Mouse (Mus musculus): Measurements from ENCODE around the gene Ank2.

GRCm38 (mm10) chr3:127544610-127545121, 45.5 kb upstream of the Ank2 start:
- no peak for TF ChIP-seq CTCF (IDR thresholded peaks at IDR 0.05)
- TF ChIP-seq EP300 (IDR thresholded peaks at IDR 0.05): no peak

Measured in lung, postnatal 0 days (tissue).